ENCODE assay signal across 14 mouse cellular contexts in genomic region chr5:35972739-35973138, GRCm38 (mm10).
DNase-seq lines count a peak whose midpoint lies in the region; ATAC-seq and TF ChIP-seq lines count a peak whose summit lies in the region.
"Had no signal": no experiment of that assay in that cellular context is flagged by ENCODE, and none has a peak within 500 bp of the region (broad histone marks: within the 10 kb centered on the region; RNA-seq: fewer than 3 reads in every experiment).

No protein-coding gene starts in this region.

- 32% methylated on average over 7 of the region's 7 CpGs for WGBS in kidney, embryonic 14.5 days
- 86% methylated on average over 7 of the region's 7 CpGs for WGBS in midbrain, embryonic 11.5 days
- WGBS in midbrain, postnatal 0 days: 87% methylated on average over 7 of the region's 7 CpGs
- 89% methylated on average over 7 of the region's 7 CpGs for WGBS in forebrain, embryonic 15.5 days

- intact Hi-C loops in gastrocnemius, adult 2 months (cut with DNase I): loop anchor here (5.0 to 10.0 kb wide), 2 partner anchors 100 to 228 kb away; no protein-coding TSS in a partner anchor

- H3K36me3 ChIP-seq in kidney, embryonic 14.5 days (ENCODE audit: control insufficient read depth, insufficient read depth, low read length): peaks cover 48% of the 10 kb centered on the region
- peaks cover 5% of the 10 kb centered on the region for H3K36me3 ChIP-seq in midbrain, embryonic 11.5 days (ENCODE audit: control insufficient read depth, insufficient read depth, low read length)
- peaks cover 44% of the 10 kb centered on the region for H3K36me3 ChIP-seq in midbrain, postnatal 0 days (ENCODE audit: insufficient read depth, low read length)
- H3K36me3 ChIP-seq in forebrain, embryonic 15.5 days: peaks cover 38% of the 10 kb centered on the region

- H3K4me1 ChIP-seq in kidney, embryonic 14.5 days (ENCODE audit: control insufficient read depth, insufficient read depth, low read length): peaks cover 44% of the 10 kb centered on the region
- peaks cover 10% of the 10 kb centered on the region; the same call in 1 of the 2 replicates for H3K4me1 ChIP-seq in midbrain, embryonic 11.5 days (ENCODE audit: control insufficient read depth, insufficient read depth, low read length)
- H3K4me1 ChIP-seq in midbrain, postnatal 0 days (ENCODE audit: insufficient read depth, low read length): no peaks in the 10 kb centered on the region
- H3K4me1 ChIP-seq in forebrain, embryonic 15.5 days: peaks cover 6% of the 10 kb centered on the region; the same call in 1 of the 2 replicates

- H3K4me2 ChIP-seq in kidney, embryonic 14.5 days (replicated peaks; ENCODE audit: low read depth, low read length): no peak overlapping the region
- H3K4me2 ChIP-seq in midbrain, embryonic 11.5 days: no peak overlapping the region
- no peak overlapping the region for H3K4me2 ChIP-seq in midbrain, postnatal 0 days (ENCODE audit: low read depth, low read length, poor library complexity, severe bottlenecking)
- H3K4me2 ChIP-seq in forebrain, embryonic 15.5 days (replicated peaks): no peak overlapping the region

- no peaks in the 10 kb centered on the region for H3K9me3 ChIP-seq in kidney, embryonic 14.5 days (ENCODE audit: control insufficient read depth, low read length)
- H3K9me3 ChIP-seq in midbrain, embryonic 11.5 days (ENCODE audit: control insufficient read depth, low read length): no peaks in the 10 kb centered on the region
- H3K9me3 ChIP-seq in midbrain, postnatal 0 days (ENCODE audit: low read length): no peaks in the 10 kb centered on the region
- H3K9me3 ChIP-seq in forebrain, embryonic 15.5 days: no peaks in the 10 kb centered on the region
- H3K9me3 ChIP-seq: forebrain, embryonic 10.5 days; hindbrain, embryonic 10.5 days had no signal

- H3K4me3 ChIP-seq in gastrocnemius, adult 2 months: no peak overlapping the region
- no peak overlapping the region for H3K4me3 ChIP-seq in kidney, embryonic 14.5 days (ENCODE audit: low read length)
- no peak overlapping the region for H3K4me3 ChIP-seq in midbrain, embryonic 11.5 days (ENCODE audit: low read depth, low read length)
- no peak overlapping the region for H3K4me3 ChIP-seq in midbrain, postnatal 0 days (ENCODE audit: low read depth, low read length)
- H3K4me3 ChIP-seq in forebrain, embryonic 15.5 days: no peak overlapping the region
- H3K4me3 ChIP-seq: forebrain, embryonic 10.5 days; hindbrain, embryonic 10.5 days had no signal

- DNase-seq in gastrocnemius, adult 2 months: no peak
- no peak for DNase-seq in gastrocnemius, postnatal 25 days
- no peak for DNase-seq in kidney, postnatal 10 days
- DNase-seq in midbrain, embryonic 11.5 days (ENCODE audit: low spot score, missing footprints): peak; percentile 54
- DNase-seq in midbrain, postnatal 0 days (ENCODE audit: low spot score): no peak
- no peak for DNase-seq in cerebellum, postnatal 36 days
- DNase-seq: adrenal gland, postnatal 36 days; cerebellum, postnatal 25 days; kidney, postnatal 25 days; liver had no signal

- no peak for TF ChIP-seq CTCF in gastrocnemius, adult 2 months (IDR thresholded peaks at IDR 0.05)
- TF ChIP-seq CTCF in midbrain, postnatal 0 days (IDR thresholded peaks at IDR 0.05): no peak

- H3K9ac ChIP-seq in kidney, embryonic 14.5 days (ENCODE audit: low read depth, low read length): no peak overlapping the region
- H3K9ac ChIP-seq in midbrain, embryonic 11.5 days (ENCODE audit: low read length): no peak overlapping the region
- no peak overlapping the region for H3K9ac ChIP-seq in midbrain, postnatal 0 days (replicated peaks; ENCODE audit: low read length, poor library complexity, severe bottlenecking)
- no peak overlapping the region for H3K9ac ChIP-seq in forebrain, embryonic 15.5 days (replicated peaks)

- H3K27ac ChIP-seq in gastrocnemius, adult 2 months: peak overlapping the region; percentile 73
- peak overlapping the region; percentile 76 for H3K27ac ChIP-seq in kidney, embryonic 14.5 days (ENCODE audit: low read depth, low read length)
- H3K27ac ChIP-seq in midbrain, embryonic 11.5 days (ENCODE audit: low read depth, low read length): no peak overlapping the region
- no peak overlapping the region for H3K27ac ChIP-seq in midbrain, postnatal 0 days (ENCODE audit: low read depth, low read length)
- no peak overlapping the region for H3K27ac ChIP-seq in forebrain, embryonic 15.5 days (replicated peaks)
- H3K27ac ChIP-seq: forebrain, embryonic 10.5 days; hindbrain, embryonic 10.5 days had no signal

- peak; percentile 58 for ATAC-seq in kidney, embryonic 14.5 days (ENCODE audit: low FRiP score, low TSS enrichment)
- no peak for ATAC-seq in midbrain, embryonic 11.5 days (ENCODE audit: low FRiP score)
- ATAC-seq in midbrain, postnatal 0 days (ENCODE audit: low FRiP score): no peak
- no peak for ATAC-seq in forebrain, embryonic 15.5 days (replicated peaks)

- H3K27me3 ChIP-seq in kidney, embryonic 14.5 days (ENCODE audit: control insufficient read depth, insufficient read depth, low read length): no peaks in the 10 kb centered on the region
- H3K27me3 ChIP-seq in midbrain, embryonic 11.5 days (ENCODE audit: control insufficient read depth, insufficient read depth, low read length): no peaks in the 10 kb centered on the region
- H3K27me3 ChIP-seq in midbrain, postnatal 0 days (ENCODE audit: insufficient read depth, low read length): no peaks in the 10 kb centered on the region
- no peaks in the 10 kb centered on the region for H3K27me3 ChIP-seq in forebrain, embryonic 15.5 days

Comparison
In these comparisons a context has a peak if more than half of its experiments do, and no peak if none do; other contexts are left out.
1. H3K27ac ChIP-seq: peak in gastrocnemius, adult 2 months (single experiment) and kidney, embryonic 14.5 days (single experiment); none in midbrain, embryonic 11.5 days (single experiment), midbrain, postnatal 0 days (single experiment) and forebrain, embryonic 15.5 days (single experiment).